Mouse (Mus musculus): ENCODE measurements around the gene Adss. TPM values are rescaled to one million over a fixed set of nuclear protein-coding genes. Genes with fewer than 3 reads are reported as not detected.

The Adss gene
- polyA plus RNA-seq, 1 experiment from 2014 or later = 63.9 TPM

GRCm38 (mm10) chr1:177719029-177719427, 77.3 kb downstream of the Adss start:
- Histone ChIP-seq H3K4me1 (peaks cover 8% of the 10 kb centered on the region; the same call in 1 of the 2 replicates), H3K4me3 (no peak overlapping the region), H3K36me3 (replicated peaks) (no peaks in the 10 kb centered on the region), H3K27ac (replicated peaks) (no peak overlapping the region), H3K9me3 (no peaks in the 10 kb centered on the region), H3K27me3 (replicated peaks; ENCODE audit: low read depth, poor library complexity, severe bottlenecking) (no peaks in the 10 kb centered on the region)
- no peak for DNase-seq (ENCODE audit: low spot score)
- WGBS = 73% methylated on average over 3 of the region's 3 CpGs

GRCm38 (mm10) chr1:177718340-177719028, 77.8 kb downstream of the Adss start:
- H3K4me1 ChIP-seq = peaks cover 8% of the 10 kb centered on the region; the same call in 1 of the 2 replicates
- no peak for DNase-seq (ENCODE audit: low spot score)
- 54% methylated on average over 11 of the region's 11 CpGs for WGBS
- H3K4me3 ChIP-seq = no peak overlapping the region
- no peaks in the 10 kb centered on the region for H3K36me3 ChIP-seq (replicated peaks)
- H3K27me3 ChIP-seq (replicated peaks; ENCODE audit: low read depth, poor library complexity, severe bottlenecking) = no peaks in the 10 kb centered on the region
- 0 out of 2 replicates have a peak overlapping the region, but pooled peaks have one; percentile 30 for H3K27ac ChIP-seq (replicated peaks)
- no peaks in the 10 kb centered on the region for H3K9me3 ChIP-seq

GRCm38 (mm10) chr1:177717057-177717835, 79.1 kb downstream of the Adss start:
- H3K9me3 ChIP-seq = no peaks in the 10 kb centered on the region
- no peaks in the 10 kb centered on the region for H3K27me3 ChIP-seq (replicated peaks; ENCODE audit: low read depth, poor library complexity, severe bottlenecking)
- WGBS = 84% methylated on average over 7 of the region's 7 CpGs
- H3K36me3 ChIP-seq (replicated peaks) = no peaks in the 10 kb centered on the region
- no peak for DNase-seq (ENCODE audit: low spot score)
- no peak overlapping the region for H3K27ac ChIP-seq (replicated peaks)
- peaks cover 8% of the 10 kb centered on the region; the same call in 1 of the 2 replicates for H3K4me1 ChIP-seq
- H3K4me3 ChIP-seq = no peak overlapping the region

GRCm38 (mm10) chr1:177716448-177716847, 79.9 kb downstream of the Adss start:
- Histone ChIP-seq H3K9me3 (no peaks in the 10 kb centered on the region), H3K4me1 (peaks cover 8% of the 10 kb centered on the region; the same call in 1 of the 2 replicates), H3K27me3 (replicated peaks; ENCODE audit: low read depth, poor library complexity, severe bottlenecking) (no peaks in the 10 kb centered on the region), H3K4me3 (no peak overlapping the region), H3K27ac (replicated peaks) (no peak overlapping the region), H3K36me3 (replicated peaks) (no peaks in the 10 kb centered on the region)
- DNase-seq (ENCODE audit: low spot score) = no peak
- 89% methylated on average over 3 of the region's 3 CpGs for WGBS

- H3K4me1 ChIP-seq = peaks cover 8% of the 10 kb centered on the region; the same call in 1 of the 2 replicates
- no peak overlapping the region for H3K4me3 ChIP-seq
- peaks cover 5% of the 10 kb centered on the region; the same call in 1 of the 2 replicates for H3K9me3 ChIP-seq
- no peaks in the 10 kb centered on the region for H3K27me3 ChIP-seq (replicated peaks; ENCODE audit: low read depth, poor library complexity, severe bottlenecking)
- H3K27ac ChIP-seq (replicated peaks) = no peak overlapping the region
- WGBS = 91% methylated on average over 5 of the region's 5 CpGs
- no peaks in the 10 kb centered on the region for H3K36me3 ChIP-seq (replicated peaks)
- no peak for DNase-seq (ENCODE audit: low spot score)
These were observed 81.8 kb downstream of the Adss start for GRCm38 (mm10) chr1:177714397-177715012.

- no peak overlapping the region for H3K4me3 ChIP-seq
- H3K36me3 ChIP-seq (replicated peaks) = no peaks in the 10 kb centered on the region
- 86% methylated on average over 3 of the region's 3 CpGs for whole genome bisulfite sequencing
- no peak for DNase-seq (ENCODE audit: low spot score)
- no peak overlapping the region for H3K27ac ChIP-seq (replicated peaks)
- peaks cover 5% of the 10 kb centered on the region; the same call in 1 of the 2 replicates for H3K9me3 ChIP-seq
- peaks cover 6% of the 10 kb centered on the region; the same call in 1 of the 2 replicates for H3K4me1 ChIP-seq
- H3K27me3 ChIP-seq (replicated peaks; ENCODE audit: low read depth, poor library complexity, severe bottlenecking) = no peaks in the 10 kb centered on the region
These were observed 82.5 kb downstream of the Adss start for GRCm38 (mm10) chr1:177713635-177714396.

Other genes starting within 250 kb of the Adss start
- gene 1700016C15Rik, start 66.7 kb downstream of the Adss start, polyA plus RNA-seq (2016; fragmentation: Nextera tagmentation; extraction: Ambion mirVana) = not detected in 2 replicates
- gene Catspere2, start 186.9 kb upstream of the Adss start, polyA plus RNA-seq (2016; fragmentation: Nextera tagmentation; extraction: Ambion mirVana) = 0.09 and 0.12 TPM in 2 replicates